Mouse (Mus musculus) B cell, adult 2 months (primary cell): Measurements from ENCODE around the gene Agpat3.

Experiments
- DNase-seq, 2 experiments: peaks; one replicate each; pipeline ENCODE4 v3.0.0; 2022

Agpat3 gene

DNA sequence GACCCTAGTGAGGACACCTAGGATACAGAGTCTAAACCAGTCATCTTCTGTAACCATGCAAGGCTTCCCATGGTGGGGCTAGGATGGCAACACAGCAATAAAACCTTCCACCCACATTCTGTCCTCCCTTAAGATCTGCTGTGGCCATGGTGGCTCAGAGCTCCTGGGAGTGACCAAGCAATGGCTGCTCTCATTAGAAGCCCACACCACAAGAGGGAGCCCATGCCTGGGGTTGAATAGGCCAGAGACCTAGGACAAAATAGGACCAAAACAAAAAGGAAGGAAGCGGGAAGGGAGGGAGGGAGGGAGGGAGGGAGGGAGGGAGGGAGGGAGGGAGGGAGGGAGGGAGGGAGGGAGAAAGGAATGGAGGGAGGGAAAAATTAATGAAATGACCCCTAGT is 29.5 kb downstream of the Agpat3 start:
- DNase-seq, result peak; percentile 31 to 35

DNA sequence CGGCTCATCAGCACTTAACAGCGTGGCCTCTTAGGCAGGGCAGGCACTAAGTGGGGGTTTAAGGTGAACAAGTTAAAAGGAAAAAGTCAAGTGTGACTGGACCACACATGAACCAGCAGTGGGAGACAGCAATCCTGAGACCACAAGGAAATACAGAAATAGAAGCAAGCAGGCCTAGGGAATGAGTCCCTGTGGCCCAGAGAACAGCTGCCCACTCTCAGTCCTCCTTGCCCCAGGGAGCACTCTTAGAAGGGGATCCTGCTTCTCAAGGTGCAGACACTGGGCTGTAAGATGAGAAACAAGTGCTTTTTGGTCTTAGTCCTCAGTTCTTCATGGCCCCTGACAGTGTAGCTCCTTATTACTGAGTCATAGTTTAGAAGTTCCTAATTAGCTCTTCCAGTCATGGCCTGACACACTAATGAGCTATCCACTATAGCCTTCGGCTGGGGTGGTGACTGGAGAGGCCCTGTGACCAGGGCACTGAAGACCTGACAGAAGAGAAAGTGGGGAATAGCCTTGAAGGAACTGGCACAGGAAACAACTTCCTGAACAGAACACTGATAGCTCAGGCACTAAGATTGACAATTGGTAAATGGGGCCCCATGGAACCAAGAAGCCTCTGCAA is 31.0 kb downstream of the Agpat3 start:
- DNase-seq, result no peak

- DNase-seq, result no peak
Observed at GRCm38 (mm10) chr10:78320526-78320925, 31.8 kb downstream of the Agpat3 start.

DNA sequence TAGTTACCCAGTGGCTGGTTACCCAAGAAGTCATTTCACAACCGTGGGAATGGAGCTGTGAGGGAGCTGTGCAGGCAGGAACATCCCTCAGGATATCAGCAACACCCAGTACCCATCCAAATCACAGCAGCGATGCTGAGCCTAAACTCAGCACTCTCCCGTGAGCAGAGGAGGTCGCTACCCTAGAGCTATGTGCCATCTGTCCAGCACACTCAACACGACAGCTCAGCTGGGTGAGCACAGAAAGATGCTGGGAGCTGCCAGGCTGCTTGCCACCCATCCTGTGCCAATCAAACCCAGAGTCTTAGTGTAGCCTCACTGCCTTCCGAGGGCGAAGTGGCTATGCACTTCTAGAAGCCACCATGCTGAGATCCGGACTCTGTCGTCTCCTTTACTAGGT is 32.3 kb downstream of the Agpat3 start:
- no peak for DNase-seq

GRCm38 (mm10) chr10:78317270-78317923 is 34.9 kb downstream of the Agpat3 start:
- no peak for DNase-seq

- DNase-seq, result no peak
Observed at GRCm38 (mm10) chr10:78316228-78317087, 35.8 kb downstream of the Agpat3 start.

- DNase-seq, result no peak
Observed at GRCm38 (mm10) chr10:78315145-78315544, 37.1 kb downstream of the Agpat3 start.

GRCm38 (mm10) chr10:78311886-78312635 is 40.2 kb downstream of the Agpat3 start:
- no peak for DNase-seq

DNA sequence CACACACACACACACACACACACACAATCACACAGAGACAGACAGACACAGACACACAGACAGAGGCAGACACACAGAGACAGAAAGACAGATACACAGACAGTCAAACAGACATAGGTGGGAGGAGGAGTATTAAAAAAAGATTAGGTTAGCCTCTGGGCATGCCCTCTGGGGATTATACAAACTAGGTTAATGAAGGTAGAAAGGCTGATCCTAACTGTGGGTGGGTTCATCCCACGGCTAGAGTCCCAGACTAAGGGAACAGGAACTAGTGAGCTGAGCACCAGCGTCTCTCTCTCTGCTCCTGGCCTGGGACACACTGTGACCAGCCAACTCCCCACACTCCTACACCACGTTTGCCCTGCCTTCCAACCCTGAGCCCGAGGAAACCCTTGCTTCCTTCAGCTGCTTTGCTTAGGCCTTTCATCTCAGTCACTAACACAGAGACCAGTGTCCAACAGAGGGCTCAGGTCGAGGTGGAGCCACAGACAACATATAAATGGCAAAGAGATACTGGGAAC is 41.5 kb downstream of the Agpat3 start:
- no peak for DNase-seq

- no peak for DNase-seq
Observed at GRCm38 (mm10) chr10:78308617-78309016, 43.7 kb downstream of the Agpat3 start.

DNA sequence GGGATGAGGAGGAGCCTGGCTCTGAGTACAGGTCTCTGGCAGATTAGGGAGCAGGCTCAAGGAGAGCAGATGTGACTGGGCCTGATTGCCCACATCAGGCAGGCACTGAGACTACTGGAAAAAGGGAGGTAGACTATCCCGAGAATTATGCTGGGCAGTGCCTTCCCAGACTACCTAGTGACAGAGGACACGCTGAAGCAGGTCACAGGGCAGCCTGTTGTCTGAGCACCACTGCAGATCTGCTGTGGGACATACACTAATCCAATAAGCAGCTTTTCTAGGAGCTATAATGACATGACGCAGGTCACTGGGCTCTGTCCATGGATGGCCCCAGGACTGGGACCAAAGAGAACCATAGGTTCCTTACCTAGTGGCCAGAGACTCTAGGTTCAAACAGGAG is 44.9 kb downstream of the Agpat3 start:
- DNase-seq, result no peak

DNA sequence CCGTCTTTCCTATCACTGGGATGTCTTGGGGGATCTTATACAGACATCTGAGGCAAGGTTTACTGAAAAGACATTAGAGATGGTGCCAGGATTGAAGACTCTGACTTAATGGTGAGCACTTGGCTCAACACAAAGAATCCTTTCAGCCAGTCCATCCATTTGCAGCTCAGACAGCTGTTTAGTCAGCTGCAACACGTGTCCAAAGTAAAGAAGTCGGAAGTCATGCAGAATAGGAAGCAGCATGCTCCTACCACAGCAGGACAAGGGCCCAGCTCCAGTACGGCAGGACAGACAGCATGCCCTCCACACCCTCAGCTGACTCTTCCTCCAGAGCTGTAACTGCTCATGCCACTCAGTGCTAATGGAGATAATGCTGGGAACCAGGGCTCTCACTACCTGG is 46.3 kb downstream of the Agpat3 start:
- no peak for DNase-seq

DNA sequence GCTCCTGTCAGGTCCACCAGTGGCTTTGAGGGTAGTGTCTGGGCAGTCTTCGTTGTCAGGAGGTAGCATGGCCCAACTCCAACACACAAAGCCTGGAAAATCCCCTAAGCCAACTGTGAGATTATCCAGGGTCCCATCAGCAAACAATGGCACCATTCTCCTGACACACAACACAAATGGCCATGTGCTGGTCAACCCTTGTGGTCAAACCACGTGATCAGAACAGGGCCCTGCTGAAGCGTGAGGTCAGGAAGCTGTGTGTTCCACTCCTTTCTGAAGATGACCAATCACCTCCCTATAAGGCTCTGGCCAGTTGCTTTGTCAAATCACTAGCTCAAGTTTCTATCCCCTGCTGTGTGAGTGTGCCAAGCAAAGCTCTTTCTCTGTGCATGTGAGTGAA is 47.3 kb downstream of the Agpat3 start:
- DNase-seq, result no peak

- DNase-seq, result peak; percentile 36 to 51
Observed at GRCm38 (mm10) chr10:78303675-78304074, 48.6 kb downstream of the Agpat3 start.

- DNase-seq, result no peak
Observed at GRCm38 (mm10) chr10:78300061-78300460, 52.2 kb downstream of the Agpat3 start.

- peak; percentile 40 to 48 for DNase-seq
Observed at GRCm38 (mm10) chr10:78298651-78299644, 53.3 kb downstream of the Agpat3 start.

DNA sequence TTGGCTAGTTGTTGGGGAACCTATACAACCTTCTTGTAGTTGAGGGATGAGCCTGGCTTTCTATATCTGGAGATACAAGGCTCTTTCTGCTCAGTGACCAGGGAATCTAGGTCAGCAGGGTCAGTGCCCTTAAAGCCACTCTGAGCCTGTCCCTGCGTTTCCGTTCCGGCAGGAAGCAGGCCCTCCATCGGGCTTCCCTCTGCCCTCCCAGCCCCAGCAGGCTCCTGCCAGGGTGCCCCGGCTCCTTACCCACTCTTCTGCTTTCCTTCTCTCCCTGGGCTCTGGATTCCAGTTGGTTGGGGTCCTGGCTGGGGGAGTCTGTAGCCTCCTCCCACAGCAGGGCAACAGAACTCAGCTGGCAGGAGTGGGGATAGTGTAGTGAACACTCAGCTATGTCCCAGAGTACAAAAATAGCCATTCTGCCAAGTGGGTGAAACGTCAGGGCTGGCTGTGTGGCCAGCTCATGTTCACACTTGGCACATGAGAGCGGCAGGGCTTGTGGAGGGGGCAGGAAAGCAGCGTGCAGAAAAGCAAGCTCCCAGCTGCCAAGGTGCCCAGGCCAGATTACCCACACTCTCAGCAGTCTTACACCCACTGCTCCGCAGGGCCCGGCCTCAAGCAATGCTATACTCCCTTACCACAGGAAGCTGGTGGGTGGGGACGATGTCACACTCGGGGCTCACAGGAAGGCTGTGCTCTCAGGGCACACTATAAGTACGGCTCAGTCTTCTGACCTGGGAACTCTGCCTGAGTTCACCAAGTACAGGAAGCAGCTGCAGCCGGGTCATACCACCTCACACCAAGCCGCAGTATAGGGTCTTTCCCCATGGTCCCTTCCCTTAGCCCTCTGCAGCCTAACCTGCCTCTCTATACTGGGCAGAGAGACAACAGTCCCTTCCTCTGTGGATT is 54.5 kb downstream of the Agpat3 start:
- DNase-seq, result peak; percentile 88 to 90

DNA sequence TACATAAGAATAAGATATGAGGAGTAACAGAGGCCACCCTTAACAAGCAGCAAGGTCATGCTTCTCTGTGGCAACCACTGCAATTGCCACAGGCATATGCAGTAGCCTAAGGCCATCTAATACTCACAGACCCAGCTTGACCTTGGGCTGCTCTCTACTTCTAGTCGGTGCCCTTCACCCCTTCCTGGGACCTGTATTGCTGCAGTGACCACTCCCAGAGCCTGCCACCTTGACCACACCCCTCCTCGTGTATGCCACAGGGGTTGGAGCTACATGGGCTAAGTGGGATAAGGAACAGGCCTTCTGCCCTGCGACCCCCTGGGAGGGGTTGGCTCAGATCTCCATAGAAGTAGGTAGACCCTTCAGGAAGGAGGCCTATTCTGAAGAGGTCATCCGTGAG is 55.3 kb downstream of the Agpat3 start:
- DNase-seq, result peak; percentile 13 to 16

DNA sequence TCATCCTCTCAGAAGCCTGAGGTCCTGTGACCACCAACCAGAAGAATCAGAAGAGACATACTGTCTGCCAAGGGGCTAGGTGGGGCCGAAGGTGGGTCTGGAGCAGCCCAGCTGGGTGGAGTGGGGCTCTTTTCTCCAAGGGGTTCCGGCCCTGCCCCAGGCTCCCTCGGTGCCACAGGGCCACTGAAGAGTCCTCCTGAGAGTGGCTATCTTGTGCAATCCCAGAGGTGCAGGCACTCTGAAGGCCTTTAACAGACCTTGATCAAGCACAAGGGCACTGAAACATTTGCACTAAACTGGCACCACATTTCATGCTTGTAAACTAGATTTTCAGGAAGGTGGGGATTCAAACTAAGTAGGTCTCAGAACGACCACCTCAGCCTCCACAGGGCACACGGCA is 55.9 kb downstream of the Agpat3 start:
- DNase-seq, result no peak

- no peak for DNase-seq
Observed at GRCm38 (mm10) chr10:78293576-78293975, 58.7 kb downstream of the Agpat3 start.
